Mouse (Mus musculus): ENCODE measurements at regions not wholly inside any gene's neighbourhood (a gene's known extent, or its start where the extent isn't known, plus 50 kb on each side); places are given as distances from the start of the nearest gene placed in this dataset.

- DNase-seq (ENCODE audit: low spot score): no peak
These were observed 115.3 kb upstream of the Nr2f2 start for GRCm38 (mm10) chr7:70481880-70482279.

GRCm38 (mm10) chr7:70472786-70473185, 106.3 kb upstream of the Nr2f2 start:
- no peak for DNase-seq (ENCODE audit: low spot score)

DNA sequence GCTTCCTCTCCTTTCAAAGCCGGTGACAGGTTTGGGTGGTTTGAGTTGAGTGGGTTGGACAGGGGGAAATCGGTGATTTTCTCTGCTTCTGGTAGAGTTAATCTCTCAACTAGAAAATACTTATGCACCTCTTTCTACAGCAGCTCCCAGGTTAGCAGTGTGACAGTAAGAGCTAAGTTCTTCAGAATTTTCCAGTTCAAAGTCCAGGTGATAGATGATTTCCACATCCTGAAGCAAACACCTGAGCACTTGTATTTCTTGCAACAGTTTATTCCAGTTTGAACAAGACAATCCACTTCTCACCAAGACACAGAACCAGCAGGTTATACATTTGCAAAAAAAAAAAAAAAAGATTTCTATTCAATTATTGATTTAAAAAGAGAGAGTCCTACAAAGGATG, 104.0 kb upstream of the Nr2f2 start:
- DNase-seq (ENCODE audit: low spot score): no peak

- no peak for DNase-seq (ENCODE audit: low spot score)
These were observed 95.6 kb upstream of the Nr2f2 start for GRCm38 (mm10) chr7:70462131-70462530.

GRCm38 (mm10) chr7:70454525-70454924, 88.0 kb upstream of the Nr2f2 start:
- DNase-seq (ENCODE audit: low spot score): no peak

DNA sequence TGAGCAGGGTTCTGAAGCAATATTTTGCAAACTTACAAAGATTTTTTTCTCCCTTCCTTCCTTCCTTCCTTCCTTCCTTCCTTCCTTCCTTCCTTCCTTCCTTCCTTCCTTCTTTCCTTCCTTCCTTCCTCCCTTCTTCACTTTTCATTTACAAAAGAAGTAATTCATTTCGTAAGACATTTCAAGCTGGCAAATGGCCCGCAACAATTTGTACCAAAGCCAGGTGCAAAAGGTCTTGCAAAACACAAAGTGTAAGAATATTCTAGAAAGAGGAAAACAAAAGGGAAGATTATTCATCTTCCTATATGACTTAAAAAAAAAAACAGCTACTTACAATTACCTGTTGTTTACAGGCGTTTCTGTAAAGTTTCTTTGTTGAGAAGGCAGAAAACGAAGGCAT, 86.3 kb upstream of the Nr2f2 start:
- no peak for DNase-seq (ENCODE audit: low spot score)

DNA sequence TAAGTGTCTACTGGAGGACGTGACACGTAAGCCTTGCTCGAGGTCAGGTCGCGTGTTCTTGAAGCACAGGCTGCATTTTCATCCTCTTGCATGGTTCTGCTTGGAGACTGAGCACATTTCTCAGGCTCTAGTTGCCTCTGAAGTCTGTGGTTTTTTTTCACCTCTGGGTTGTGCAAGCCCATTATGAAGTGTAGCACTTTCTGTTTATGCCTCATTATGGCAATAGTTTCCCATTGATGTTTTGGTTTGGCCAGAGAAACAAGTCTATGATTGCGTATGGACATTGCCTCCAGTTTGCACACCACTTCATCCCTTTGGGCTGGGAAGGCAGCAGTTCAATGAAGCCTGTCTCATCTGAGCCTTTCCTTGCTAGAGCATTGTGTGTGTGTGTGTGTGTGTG, 72.4 kb upstream of the Nr2f2 start:
- DNase-seq (ENCODE audit: low spot score): no peak

DNA sequence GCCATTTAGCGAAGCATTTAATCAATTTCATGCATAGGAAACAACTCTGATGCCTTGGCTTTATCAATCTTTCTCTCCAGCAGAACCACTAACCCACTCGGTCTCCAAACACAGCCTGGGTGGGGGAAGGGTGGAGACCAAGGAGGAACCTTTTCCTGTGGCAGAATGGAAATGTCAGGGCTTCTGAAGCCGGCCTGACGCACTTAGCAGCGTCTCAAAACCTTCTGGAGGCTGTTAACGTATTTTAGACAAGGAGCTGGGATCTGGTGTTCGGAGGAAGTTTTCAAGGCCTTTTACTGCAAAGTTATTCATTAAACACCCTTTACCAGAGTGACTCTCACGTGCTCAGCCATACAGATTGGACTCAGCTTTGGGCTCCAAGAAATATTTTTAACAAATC, 67.3 kb upstream of the Nr2f2 start:
- no peak for DNase-seq (ENCODE audit: low spot score)

- no peak for DNase-seq (ENCODE audit: low spot score)
These were observed 66.8 kb upstream of the Nr2f2 start for GRCm38 (mm10) chr7:70433358-70433757.

DNA sequence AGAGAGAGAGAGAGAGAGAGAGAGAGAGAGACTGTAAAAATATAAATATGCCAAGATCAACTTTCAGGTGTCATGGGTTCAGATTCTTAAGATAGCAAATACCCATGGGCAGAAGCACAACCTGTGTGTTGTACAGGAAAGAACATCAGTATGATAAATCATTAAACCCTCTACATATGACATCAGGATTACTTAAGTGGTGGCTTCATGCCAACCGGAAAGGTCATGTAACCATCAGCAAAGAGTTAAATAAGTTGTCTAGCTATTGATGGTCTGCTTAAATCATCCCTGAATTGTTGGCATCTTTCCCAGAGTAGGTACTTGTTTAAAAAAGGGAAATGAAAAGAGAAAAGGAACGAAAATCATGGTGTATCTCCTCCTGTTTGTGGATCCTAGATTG, 65.2 kb upstream of the Nr2f2 start:
- no peak for DNase-seq (ENCODE audit: low spot score)

GRCm38 (mm10) chr7:70429326-70429725, 62.8 kb upstream of the Nr2f2 start:
- DNase-seq (ENCODE audit: low spot score): peak; percentile 9

DNA sequence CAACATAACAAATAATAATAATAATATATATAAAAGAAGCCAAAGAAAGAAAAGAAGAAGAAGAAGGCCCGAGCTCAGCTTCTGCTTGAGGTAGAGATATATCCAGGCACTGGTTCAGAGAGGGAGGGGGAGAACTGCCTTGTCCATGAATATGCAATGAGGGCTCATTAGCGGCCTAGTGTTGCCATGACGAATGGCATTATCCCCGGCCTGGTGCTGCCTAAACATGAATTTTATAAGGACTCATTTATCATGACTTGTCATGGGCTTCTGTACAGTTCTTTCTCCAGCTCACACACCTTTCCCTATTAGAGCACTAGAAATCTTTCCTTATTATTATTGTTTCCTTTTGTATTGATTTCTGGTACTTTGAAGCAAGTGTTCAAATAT, 57.7 kb upstream of the Nr2f2 start:
- peak; percentile 5 for DNase-seq (ENCODE audit: low spot score)

- DNase-seq (ENCODE audit: low spot score): no peak
These were observed 57.1 kb upstream of the Nr2f2 start for GRCm38 (mm10) chr7:70423524-70424230.

- DNase-seq (ENCODE audit: low spot score): no peak
These were observed 49.8 kb upstream of the Nr2f2 start for GRCm38 (mm10) chr7:70416185-70416941.
